Mouse (Mus musculus) olfactory bulb, adult 2 months (tissue): ENCODE measurements around the gene Fcgr3. TPM values are rescaled to one million over a fixed set of nuclear protein-coding genes. Genes with fewer than 3 reads are reported as not detected.
A peak's percentile ranks its signal among the peaks of the same experiment; 100 is the strongest.
"Not testable (repeated sequence)": the region's sequence is repeated elsewhere in the genome, so short reads cannot be mapped to it uniquely, and the experiment has no call there.

ENCODE experiments used
- H3K27ac ChIP-seq: fragments of 200-500 bp; 2 replicates; pipeline ENCODE4 v1.5.1; 2012; ENCODE audit warnings: low read depth, low read length; ENCODE audit not compliant: insufficient read depth
- H3K4me1 ChIP-seq: fragments of 200-500 bp; 2 replicates; pipeline ENCODE4 v1.6.1; 2012; ENCODE audit warnings: low read length; ENCODE audit not compliant: control insufficient read depth, insufficient read depth
- H3K4me3 ChIP-seq: fragments of 200-500 bp; 2 replicates; pipeline ENCODE4 v1.5.1; 2012; ENCODE audit warnings: mild to moderate bottlenecking, low read depth, low read length, moderate library complexity; ENCODE audit not compliant: insufficient read depth
- CTCF ChIP-seq: fragments of 200-500 bp; IDR thresholded peaks from 2 replicates; pipeline ENCODE4 v1.5.1; 2012; ENCODE audit warnings: low read depth, mild to moderate bottlenecking, low read length, moderate library complexity; ENCODE audit not compliant: insufficient read depth
- POLR2A ChIP-seq: fragments of 200-500 bp; IDR thresholded peaks from 2 replicates; pipeline ENCODE4 v1.6.1; 2012; ENCODE audit warnings: mild to moderate bottlenecking, low read depth, low read length, moderate library complexity; ENCODE audit not compliant: insufficient read depth
- WGBS: fragments of 180-500 bp; shearing (Covaris S2); methylation state at CpG from one replicate; pipeline ENCODE4 v1.1.7; 2018; 5-methylcytosine and 5-hydroxymethylcytosine counted together
- polyA plus RNA-seq: library from polyadenylated mRNA; stranded (reverse); fragments of >200 nt; gene quantifications from 2 replicates; pipeline ENCODE4 v1.2.4, GENCODE M21; 2012; ENCODE audit warnings: low replicate concordance; ENCODE audit not compliant: missing spikeins, insufficient read depth, insufficient read length

Fcgr3 gene
- polyA plus RNA-seq = not detected in 2 replicates

DNA sequence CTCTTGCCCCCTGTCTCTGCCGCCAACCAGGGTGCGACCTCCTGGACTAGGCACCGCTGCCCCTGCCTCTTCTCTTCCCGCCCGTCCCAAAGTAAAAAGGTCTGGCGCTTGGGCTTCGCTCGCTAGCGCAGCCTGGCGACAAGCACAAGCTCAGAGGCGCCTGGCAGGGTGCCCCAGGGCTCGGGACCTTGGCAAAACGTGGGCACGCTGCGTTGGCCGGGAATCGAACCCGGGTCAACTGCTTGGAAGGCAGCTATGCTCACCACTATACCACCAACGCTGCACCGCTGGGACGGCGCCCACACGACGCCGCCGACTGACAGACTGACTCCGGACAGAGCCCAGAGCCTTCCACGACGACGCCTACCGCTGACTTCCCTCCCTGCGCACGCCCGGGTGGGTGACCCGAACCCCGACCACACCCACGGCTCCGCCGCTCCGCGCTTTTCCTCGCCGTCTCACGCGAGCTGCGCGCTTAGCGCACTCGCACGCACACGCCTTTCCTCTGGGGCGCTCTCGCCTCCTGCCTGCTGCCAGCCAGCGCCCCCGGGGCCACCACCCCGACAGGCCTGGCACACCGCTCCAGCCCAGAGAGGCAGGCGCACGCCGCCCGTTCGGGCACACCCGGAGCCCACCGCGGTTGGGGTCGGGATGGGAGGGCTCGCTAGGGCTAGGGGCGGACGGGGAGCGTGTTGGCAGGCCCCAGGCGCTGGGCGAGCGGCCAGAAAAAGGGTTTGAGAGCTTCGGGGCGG lies at the start of gene Fcgr3:
Gene Fcgr3 (minus strand): TSS at position 445 of the 752 bp plus-strand sequence.
- Histone ChIP-seq H3K4me3 (peak within 1 kb of the TSS; percentile 14), H3K4me1 (peaks cover 12% of the 10 kb centered on the region)
- H3K27ac ChIP-seq = not testable (repeated sequence)
- 1% methylated on average over 47 of the region's 75 CpGs for WGBS

DNA sequence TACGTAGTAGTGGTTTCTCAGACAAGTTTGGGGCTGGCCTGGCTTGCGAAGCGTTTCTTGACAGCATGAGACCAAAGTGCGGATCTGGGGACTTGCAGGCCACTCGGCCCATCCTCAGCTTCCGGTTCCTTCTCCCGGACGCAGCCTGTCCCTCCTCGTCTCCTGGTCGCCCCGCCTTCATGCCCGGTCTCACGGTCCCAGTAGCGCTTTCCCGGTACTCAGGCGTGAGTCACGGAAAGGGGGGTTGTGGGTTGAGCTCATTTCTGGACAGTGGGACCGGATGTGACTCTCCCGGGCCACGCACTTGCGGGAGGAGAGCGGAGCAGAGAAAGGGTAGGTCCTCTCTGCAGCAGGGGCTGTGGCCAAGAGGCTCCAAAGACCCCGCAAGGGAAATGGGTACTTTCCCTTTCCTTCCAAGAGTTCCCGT lies 49.2 kb upstream of the Fcgr3 start, which contains the start of gene Cfap126:
Gene Cfap126 (plus strand): TSS at position 46 of the 427 bp plus-strand sequence.
- Histone ChIP-seq H3K4me3 (peak within 1 kb of the TSS; percentile 54), H3K27ac (peak within 1 kb of the TSS; percentile 9), H3K4me1 (peaks cover 7% of the 10 kb centered on the region)
- 3% methylated on average over 24 of the region's 24 CpGs for WGBS
- TF ChIP-seq POLR2A = no peak

DNA sequence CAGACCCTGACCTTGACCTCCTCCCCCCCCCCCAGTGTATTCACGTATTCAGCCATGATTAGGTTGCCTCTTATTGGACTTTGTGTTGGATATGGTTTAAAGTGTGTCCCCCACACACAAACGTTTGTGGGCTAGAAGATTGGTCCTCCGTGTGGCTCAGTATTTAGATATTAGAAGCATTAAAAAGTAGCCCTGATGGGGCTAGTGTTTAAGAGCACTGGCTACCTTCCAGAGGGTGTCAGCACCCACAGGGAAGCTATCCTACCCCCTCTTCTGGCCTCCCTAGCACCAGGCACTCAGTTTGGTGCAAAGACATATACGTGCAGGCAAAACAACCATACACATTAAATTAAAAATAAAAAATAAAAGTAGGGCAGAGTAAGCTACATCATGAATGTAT lies 48.3 kb upstream of the Fcgr3 start:
- Histone ChIP-seq H3K4me3 (no peak overlapping the region), H3K27ac (no peak overlapping the region), H3K4me1 (peaks cover 7% of the 10 kb centered on the region)
- TF ChIP-seq POLR2A = no peak
- TF ChIP-seq CTCF = no peak
- WGBS = 85% methylated on average over 4 of the region's 4 CpGs

DNA sequence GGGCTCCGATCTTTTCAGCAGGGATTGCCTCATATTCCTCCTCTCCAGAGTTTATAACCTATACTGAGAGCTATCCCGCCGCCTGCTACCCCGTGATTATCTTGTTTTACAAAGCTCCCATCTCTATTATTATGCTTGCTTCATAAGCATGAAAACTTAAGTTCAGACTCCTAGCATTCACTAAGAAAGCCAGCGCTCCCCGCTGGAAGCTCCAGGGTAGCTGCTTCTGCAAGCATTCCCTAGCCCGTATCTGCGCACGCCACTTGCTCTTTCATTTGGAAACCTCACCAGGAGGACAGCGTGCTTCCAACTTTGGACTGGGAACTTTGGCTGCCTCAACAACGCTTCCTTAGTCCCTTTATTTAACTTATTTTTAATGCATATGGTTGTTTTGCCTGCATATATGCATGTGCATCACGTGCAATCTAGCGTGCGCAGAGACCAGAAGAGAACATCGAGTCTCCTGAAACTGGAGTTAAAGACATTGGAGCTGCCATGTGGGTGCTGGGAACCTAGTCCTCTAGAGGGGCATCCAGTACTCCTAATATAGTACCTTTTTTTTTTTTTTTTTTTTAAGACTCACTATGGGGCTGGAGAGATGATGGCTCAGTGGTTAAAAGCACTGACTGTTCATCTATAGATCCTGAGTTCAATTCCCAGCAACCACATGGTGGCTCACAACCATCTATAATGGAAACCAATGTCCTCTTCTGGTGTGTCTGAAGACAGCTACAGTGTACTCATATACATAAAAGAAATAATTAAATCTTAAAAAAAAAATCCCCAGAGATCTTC lies 47.2 kb upstream of the Fcgr3 start:
- Histone ChIP-seq H3K4me1 (peaks cover 7% of the 10 kb centered on the region), H3K27ac (no peak overlapping the region; the same call in 1 of the 2 replicates), H3K4me3 (peak overlapping the region; percentile 82)
- TF ChIP-seq POLR2A = no peak
- no peak for TF ChIP-seq CTCF
- 1% methylated on average over 15 of the region's 15 CpGs for WGBS

DNA sequence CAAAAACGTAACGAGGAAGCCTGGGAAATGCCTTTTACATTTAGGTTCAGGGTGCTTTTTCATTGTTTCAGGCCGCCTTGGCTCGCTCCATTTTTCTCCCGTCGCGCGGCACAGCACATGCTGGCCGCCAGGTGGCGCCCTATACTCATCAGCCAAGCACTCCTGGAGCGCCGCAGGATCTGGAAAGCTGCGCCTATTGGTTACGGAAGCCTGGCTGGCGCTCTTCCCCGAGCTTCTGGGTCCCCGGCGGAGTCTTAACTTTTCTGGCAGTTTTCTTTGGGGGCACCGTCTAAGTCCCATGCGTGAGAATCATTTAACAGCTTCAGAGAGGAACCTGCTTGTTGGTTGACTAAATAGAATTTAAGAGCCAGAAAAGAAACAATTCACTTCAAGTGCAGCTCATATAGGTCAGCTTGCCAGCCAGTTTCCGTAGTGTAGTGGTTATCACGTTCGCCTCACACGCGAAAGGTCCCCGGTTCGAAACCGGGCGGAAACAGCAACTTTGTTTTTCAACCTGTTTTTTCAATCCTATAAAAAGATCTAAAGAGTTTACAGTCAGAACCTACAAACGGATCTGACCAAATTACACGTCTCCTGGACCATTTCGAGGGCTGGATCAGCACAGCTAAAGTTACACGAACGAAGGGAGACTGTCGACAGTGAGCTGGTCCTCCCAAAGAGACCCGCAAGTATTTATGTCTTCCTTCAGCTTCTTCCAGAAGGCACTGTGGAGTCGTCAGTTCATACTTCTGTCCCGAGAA lies 46.5 kb upstream of the Fcgr3 start:
- TF ChIP-seq CTCF (peak; percentile 99), POLR2A (no peak)
- under 1% methylated on average over 38 of the region's 38 CpGs for WGBS
- Histone ChIP-seq H3K4me3 (peak overlapping the region; percentile 82), H3K4me1 (peaks cover 7% of the 10 kb centered on the region), H3K27ac (peak overlapping the region; percentile 94)

DNA sequence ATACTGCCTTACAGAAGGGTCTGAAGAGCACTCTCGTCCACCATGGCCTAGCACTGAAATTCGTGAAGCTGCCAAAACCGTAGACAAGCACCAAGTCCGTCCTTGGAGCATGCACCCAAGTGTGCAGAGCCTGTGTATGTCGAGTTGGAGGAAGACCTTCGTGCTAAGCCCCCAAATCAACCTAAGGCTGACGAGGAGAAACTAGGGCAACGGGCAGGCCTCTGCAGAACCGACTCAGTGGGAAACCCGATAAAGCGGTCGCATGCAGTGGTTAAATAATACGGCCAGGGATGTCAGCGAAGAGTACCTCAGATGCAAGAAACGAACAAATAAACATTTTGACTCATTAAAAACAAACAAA lies 45.9 kb upstream of the Fcgr3 start:
- H3K4me3 ChIP-seq = peak overlapping the region; percentile 82
- H3K27ac ChIP-seq = peak overlapping the region; percentile 94
- WGBS = 8% methylated on average over 15 of the region's 15 CpGs
- peaks cover 7% of the 10 kb centered on the region for H3K4me1 ChIP-seq
- TF ChIP-seq CTCF = no peak
- no peak for TF ChIP-seq POLR2A

DNA sequence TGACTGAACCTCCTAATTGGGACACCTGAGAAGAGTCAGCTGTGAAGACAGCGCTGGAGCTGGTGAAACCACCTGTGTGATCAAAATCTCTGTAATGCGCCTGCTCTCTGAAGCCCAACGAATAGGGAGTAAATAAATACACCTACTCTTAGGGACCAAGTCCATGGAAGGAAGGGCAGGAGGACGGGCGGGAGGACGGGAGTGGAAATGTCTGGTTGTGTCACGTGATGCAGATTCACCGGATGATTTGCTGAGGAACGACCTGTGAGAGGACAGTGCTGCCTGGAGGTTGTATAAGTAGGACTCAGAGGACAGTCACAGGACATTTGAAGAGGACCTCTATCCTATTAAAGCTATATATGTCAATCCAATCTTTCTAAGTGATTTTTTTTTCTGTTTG lies 44.9 kb upstream of the Fcgr3 start:
- WGBS = 62% methylated on average over 9 of the region's 9 CpGs
- Histone ChIP-seq H3K4me3 (no peak overlapping the region), H3K27ac (no peak overlapping the region), H3K4me1 (peaks cover 7% of the 10 kb centered on the region)
- TF ChIP-seq POLR2A (no peak), CTCF (no peak)

DNA sequence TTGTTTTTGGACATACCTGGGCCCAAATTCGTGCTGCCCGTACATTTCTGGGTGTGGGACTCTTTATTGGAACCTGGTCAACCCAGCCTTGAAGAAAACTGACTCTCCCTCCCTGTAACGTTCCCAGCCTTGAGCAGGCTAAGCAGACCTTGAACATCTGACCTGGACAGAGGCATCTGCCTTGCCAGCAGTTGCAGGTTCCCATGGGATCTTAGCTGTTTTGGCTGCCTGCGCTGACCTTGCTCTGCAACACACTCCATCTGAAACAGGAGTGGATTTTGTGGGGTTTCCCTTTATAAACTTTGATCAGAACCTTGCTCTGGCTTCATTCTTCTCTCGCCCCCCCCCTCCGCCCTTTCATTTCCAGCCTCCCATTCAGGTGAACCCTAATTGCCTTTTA lies 40.5 kb upstream of the Fcgr3 start:
- Histone ChIP-seq H3K4me3 (no peak overlapping the region), H3K4me1 (no peaks in the 10 kb centered on the region), H3K27ac (no peak overlapping the region)
- WGBS = 74% methylated on average over 6 of the region's 6 CpGs
- TF ChIP-seq POLR2A (no peak), CTCF (no peak)

DNA sequence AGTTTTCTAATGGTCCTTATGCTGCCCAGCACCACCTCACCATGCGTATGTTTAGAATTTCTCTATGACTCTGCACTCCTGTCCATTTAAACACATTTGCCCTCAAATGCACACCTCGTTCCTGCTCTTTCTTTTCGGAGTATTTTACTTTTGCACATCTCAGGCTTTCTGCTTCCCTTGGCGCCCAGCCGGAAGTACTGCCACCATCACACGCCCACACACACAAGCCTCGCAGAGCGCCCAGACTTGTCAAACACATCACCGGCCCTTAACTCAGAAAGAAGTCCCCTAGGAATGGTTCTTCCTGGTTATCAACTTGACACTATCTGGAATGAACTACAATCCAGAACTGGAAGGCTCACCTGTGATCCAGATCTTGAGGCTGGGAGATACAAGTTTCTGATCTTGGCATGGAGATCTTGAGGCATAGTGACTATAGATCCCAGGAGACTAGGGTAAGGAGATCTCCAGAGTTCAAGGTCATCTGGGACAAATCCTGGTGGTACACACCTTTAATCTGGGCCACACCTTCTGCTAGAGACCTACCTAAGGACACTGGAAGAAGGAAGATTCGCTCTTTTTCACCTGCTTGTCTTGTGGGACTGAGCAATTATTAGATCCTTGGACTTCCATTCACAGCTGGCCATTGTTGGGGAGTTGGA lies 38.6 kb upstream of the Fcgr3 start:
- H3K27ac ChIP-seq = no peak overlapping the region
- no peak overlapping the region for H3K4me3 ChIP-seq
- TF ChIP-seq CTCF = no peak
- TF ChIP-seq POLR2A = no peak
- no peaks in the 10 kb centered on the region for H3K4me1 ChIP-seq
- WGBS = 15% methylated on average over 10 of the region's 10 CpGs
